Mouse (Mus musculus) spleen, postnatal 14 days (tissue): ENCODE results near the gene Evpl.
A peak's percentile ranks its signal among the peaks of the same experiment; 100 is the strongest.

ENCODE experiments used
- DNase-seq, 2 experiments: peaks; one replicate each; pipeline ENCODE4 v3.0.0; 2021 to 2022; ENCODE audit warnings: low spot score in 2 of 2

The Evpl gene

DNA sequence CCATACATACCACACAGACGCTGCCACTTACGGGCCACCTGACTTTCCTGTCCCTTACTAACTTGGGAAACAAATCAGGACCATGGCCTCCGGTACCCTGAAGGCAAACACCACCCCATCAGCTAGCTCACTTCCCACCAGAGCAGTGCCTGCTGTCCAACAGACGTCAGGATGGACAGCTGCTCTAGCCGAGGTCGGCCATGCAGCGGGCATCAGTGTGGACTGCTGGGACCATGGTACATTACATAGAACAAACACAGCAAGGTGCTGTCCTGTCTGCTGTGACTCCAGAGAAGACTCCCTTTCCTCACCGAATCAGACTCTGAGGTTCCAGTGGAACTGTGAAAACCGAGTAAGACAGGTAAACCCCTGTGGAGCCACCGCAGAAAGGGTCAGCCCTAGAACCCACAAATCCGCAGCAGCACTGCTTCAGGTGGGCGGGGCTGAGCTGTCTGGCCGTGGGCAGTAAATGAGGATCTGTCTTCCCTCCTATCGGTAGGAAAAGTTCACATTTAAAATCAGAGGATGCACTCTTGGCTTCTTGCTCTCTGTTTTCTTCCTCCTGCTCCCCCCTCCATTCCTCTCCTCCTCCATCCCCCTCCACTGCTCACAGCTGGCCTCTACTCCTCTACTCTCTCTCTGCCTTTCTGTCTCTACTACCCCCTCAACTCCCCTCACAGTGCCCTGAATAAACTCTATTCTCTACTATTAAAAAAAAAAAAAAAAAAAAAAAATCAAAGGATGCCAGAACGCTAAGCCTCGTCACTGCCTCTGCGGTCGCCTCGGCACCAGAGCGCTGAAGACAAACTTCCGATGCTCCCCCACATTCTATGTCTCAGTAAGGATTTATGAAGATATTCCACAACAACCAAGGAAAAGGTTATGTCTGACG, 17.5 kb upstream of the Evpl start:
- no peak for DNase-seq

DNA sequence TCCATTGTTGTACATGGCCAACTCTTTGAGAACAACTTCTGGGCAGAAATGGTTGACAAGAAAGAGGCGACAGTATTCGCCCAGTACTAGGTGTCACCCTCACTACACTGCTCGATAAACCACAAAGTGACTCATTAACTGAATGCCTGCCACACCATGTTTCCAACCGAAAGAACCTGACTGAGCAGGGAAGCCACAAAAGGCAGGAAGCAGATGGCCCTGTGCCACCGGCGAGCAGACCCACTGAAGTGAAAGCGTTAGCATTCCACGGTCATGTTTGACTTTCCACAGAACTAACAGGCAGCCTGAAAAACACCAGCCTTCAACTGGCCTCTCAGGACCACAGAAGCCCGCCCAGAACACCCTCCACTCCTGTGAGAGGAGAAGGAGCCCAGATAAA, 16.8 kb upstream of the Evpl start:
- DNase-seq: no peak

DNA sequence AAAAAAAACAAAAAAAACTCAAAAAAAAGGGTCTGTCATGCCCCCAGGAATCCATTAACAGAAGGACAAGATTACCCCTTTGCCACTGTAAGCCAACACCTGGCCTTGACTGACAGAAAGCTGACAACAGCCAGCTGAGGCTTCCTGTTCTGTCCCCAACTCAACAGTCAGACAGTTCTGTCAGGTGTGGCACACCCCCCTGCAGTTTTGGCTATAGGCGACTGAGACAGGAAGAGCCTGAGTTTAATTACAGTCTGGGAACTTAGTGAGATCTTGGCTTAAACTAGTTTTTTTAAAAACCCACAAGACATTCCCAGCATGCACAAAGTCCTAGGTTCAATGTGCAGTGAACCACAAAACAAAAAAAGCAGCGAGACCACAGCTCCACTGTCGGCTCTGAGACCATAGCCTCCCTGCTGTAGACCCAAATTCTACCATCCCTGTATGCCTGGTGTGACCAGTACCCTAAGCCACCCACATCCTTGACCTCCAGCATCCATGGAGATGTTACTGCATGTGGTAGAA, 15.3 kb upstream of the Evpl start:
- no peak for DNase-seq

- DNase-seq: no peak
Observed at GRCm38 (mm10) chr11:116250898-116251297, 13.0 kb upstream of the Evpl start.

GRCm38 (mm10) chr11:116247502-116248222, 9.8 kb upstream of the Evpl start:
- DNase-seq: no peak

- no peak for DNase-seq
Observed at GRCm38 (mm10) chr11:116245616-116246015, 7.7 kb upstream of the Evpl start.

DNA sequence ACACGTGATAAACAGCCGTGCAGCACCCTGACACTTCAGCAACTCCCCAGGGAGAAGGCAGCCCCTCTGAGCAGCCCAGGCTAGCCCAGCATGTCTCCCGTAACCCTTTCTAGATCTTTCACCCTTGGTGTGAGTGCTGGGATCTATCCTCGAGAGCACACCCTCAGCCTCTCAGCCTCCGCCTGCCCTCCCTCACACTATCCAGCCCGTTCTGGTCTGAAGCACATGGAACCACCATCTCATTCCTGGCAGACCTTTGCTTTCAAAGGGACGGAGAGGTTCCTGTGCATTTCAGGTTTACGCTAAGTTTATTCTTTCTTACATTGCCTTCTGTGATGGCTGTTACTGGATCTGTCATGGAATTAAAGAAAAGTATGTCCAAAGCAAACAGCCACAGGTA, 6.7 kb upstream of the Evpl start:
- DNase-seq: no peak

- no peak for DNase-seq
Observed at GRCm38 (mm10) chr11:116241744-116242235, 3.9 kb upstream of the Evpl start.

- no peak for DNase-seq
Observed at GRCm38 (mm10) chr11:116239797-116240196, 1.9 kb upstream of the Evpl start.

DNA sequence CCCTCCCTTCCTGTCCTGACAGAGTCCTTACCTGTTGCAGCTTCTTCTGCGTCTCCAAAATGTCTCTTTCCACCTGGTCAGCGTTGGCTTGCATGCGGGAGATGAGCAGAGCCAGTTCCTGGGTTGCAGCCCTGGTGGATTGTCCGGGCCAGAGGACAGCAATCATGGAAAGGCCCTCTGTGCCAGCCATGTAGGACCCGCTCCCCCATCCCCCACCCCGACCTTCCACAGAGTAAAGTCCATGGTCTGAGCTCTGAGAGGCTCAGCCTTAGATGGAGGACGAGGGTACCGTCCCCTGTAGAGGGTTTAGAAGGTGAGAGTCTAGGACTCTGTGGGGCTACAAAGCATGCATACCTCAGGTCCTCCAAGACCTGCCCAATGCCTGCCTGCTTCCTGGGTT, 3.0 kb downstream of the Evpl start:
- no peak for DNase-seq

DNA sequence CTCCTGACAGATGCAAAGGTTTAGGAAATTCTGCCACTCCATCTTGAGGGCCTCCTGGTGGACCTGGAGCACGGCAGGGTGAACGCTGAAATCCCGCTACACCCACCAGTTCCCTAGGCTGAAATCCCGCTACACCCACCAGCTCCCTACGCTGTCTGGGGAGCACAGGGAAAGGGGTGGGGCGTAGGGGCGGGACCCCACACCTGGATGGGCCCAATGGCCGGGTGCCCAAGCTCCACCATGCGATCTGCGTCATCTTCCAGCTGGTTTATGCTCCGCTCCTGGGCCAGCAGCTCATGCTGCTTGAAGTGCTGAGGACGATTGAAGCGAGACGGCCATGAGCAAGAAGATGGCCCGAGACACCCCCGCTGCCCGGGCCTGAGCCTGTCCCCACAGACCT, 5.5 kb downstream of the Evpl start:
- DNase-seq: no peak

- no peak for DNase-seq
Observed at GRCm38 (mm10) chr11:116228699-116229098, 9.2 kb downstream of the Evpl start.

DNA sequence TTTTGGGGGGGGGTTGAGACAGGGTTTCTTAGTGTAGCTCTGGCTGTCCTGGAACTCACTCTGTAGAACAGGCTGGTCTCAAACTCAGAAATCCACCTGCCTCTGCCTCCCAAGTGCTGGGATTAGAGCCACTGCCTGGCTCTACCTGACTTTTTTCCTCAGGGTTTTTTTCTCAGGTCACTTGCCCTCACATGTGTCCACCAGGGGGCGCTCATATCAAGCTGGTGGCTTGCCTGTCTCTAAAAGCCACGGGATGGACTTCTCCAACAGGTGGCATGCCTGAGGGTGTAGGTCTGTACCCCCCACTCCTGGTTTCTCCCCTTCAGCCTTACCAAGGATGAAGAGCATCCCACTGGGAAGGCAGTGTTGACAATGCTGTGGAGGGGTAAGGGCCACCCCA, 11.5 kb downstream of the Evpl start:
- peak; percentile 67 to 84 for DNase-seq

DNA sequence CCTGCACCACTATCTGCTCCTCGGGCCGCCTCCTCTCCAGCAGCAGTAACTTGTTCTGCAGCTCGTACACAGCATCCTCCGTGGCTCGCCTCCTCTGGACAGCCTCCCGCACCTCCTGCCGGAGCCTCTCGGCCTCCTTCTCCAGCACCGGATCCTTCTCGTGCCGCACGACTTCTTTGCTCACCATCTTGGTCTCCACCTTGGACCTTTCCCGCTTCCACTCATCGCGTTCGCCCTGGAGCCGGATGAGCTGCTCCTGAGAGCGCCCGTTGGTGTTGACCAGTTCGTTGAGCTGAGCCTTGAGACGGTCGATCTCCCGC, 15.2 kb downstream of the Evpl start:
- no peak for DNase-seq

- no peak for DNase-seq
Observed at GRCm38 (mm10) chr11:116221931-116222739, 15.7 kb downstream of the Evpl start.

DNA sequence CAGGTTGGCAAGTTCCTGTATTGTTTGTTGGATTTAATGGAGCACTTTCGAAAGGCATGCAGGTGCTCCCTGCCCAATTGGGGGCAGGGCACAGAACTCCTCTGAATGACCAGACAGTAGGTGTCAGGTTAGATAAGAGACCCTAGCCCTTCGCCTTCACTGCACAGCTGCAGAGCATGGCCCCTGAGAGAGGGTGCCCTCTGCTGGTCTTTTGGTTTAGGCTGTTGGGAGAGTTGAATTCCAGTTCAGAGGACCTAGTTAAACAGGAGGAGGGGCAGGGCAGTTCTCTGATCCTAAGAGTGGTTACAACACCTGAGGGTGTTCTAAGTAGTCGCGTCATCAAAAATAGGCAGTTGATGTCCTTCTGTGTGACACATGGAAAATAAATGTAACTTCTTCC, 18.0 kb downstream of the Evpl start:
- DNase-seq: peak in 1 of 2 experiments; percentile 58

DNA sequence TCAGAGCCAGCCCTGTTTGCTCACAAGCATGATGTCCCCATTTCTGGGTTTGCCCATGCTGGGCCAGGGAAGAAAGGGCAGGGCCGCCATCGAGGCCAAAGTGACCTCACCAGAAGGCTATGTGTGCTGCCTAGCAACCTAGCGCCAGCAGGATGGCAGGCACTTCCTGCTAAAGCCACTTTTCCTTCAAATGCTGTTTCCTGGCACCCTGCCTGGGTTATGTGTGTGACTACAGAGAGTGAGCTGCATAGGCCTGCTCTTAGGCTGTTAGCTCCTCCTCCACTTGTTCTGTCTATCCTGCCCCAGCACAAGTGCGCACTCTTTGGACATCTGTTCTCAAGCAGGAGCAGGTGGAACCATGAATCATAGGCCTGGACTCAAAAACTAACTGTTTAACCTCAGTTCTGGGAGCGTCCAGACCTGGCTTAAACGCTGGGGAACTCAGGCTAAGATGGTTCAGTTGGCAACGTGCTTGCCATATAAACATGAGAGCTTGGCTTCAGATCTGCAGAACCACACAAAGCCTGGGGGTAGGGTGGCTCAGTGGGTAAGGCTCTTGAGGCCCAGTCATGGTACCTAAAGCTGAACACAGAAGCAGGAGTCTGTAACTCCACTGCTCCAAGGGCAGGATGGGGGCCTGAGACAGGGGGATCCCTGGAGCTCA, 19.0 kb downstream of the Evpl start:
- no peak for DNase-seq

DNA sequence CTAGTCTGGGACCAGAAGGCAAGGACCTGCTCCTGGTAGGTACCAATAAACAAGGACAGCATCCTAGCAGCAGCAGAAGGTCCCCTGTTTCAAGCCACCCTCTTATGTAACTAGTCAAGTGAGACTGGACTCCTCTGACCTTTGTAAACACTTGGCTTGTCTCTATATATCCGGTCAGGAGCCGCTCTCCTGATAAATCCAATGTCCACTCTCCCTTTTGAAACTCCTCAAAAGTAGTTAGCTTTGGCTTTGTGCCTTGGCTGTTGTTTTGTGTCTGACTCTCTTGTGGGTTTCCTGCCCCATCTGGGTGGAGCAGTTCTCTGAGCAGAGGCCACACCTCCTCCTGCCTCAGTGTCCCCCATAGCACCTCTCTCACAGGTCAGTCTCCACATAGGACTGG, 19.6 kb downstream of the Evpl start:
- no peak for DNase-seq

DNA sequence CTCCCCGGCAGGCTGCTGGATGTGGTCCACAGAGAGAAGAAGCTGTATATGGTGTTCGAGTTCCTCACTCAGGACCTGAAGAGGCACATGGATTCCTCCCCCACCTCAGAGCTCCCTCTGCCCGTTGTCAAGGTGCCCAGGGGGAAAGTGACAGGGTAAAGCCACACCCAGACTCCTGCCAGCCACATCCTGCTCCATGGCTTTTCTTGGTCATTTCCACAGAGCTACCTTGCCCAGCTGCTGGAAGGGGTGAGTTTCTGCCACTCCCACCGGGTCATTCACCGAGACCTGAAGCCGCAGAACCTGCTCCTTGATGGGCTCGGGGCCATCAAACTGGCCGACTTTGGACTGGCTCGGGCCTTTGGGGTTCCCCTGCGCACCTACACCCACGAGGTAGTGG, 21.3 kb downstream of the Evpl start:
- DNase-seq: no peak

DNA sequence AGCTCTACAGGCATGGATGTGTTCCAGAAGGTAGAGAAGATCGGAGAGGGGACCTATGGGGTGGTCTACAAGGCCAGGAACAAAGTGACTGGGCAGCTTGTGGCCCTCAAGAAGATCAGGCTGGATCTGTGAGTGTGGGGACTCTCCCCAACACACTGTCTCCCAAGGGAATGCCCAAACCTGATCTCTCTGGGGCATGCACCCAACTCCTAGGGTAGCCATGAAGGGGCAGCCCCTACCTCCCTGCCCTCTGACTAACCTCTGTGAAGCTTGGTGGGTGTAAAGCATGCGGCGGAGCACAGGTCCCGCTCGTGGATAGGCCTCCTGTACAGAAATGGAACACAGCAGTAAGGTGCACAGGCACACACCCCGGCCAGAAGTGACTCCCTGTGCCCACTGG, 21.9 kb downstream of the Evpl start:
- no peak for DNase-seq

DNA sequence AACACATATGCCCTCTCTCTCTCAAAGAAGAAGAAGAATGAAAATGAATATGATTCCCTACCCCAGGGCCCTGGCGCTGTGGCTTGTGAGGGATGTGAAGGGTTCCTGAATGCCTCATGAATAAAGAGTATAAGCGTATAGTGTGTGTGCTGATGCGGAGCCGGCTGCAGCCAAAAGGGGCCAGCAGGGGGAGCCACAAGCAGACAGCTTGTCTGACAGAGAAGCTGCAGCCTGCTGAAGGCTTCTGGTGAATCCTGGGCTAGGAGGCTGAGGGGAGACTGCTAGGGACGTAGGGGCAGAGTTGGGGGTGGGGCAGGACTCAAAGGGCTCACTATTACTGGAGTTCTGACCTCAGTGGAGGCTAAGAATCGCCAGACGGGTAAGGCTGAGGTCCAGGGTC, 22.7 kb downstream of the Evpl start:
- DNase-seq: peak in 1 of 2 experiments; percentile 23
